Mouse (Mus musculus) urinary bladder, postnatal 36 days (tissue): ENCODE measurements around the gene Isyna1.

Experiments
- DNase-seq, 2 experiments: peaks; one replicate each; pipeline ENCODE4 v3.0.0; 2022; ENCODE audit warnings: low spot score in 2 of 2, mixed read lengths in 1 of 2

The Isyna1 gene

GRCm38 (mm10) chr8:70622220-70622619 lies 28.0 kb downstream of the Isyna1 start:
- DNase-seq: no peak

GRCm38 (mm10) chr8:70625104-70625503 lies 30.9 kb downstream of the Isyna1 start:
- peak in 1 of 2 experiments; percentile 62 for DNase-seq

- DNase-seq: no peak
Measured at GRCm38 (mm10) chr8:70627041-70627440, 32.9 kb downstream of the Isyna1 start.

- no peak for DNase-seq
Measured at GRCm38 (mm10) chr8:70628986-70629490, 34.9 kb downstream of the Isyna1 start.

- DNase-seq: peak; percentile 77 to 83
Measured at GRCm38 (mm10) chr8:70629574-70630531, 35.7 kb downstream of the Isyna1 start.

- DNase-seq: peak in 1 of 2 experiments; percentile 66
Measured at GRCm38 (mm10) chr8:70630532-70631381, 36.6 kb downstream of the Isyna1 start.

- DNase-seq: no peak
Measured at GRCm38 (mm10) chr8:70631436-70631835, 37.3 kb downstream of the Isyna1 start.

GRCm38 (mm10) chr8:70632346-70632892 lies 38.2 kb downstream of the Isyna1 start, which contains the start of gene Gdf15:
Gene Gdf15 (minus strand): TSS chr8:70632456.
- no peak for DNase-seq

GRCm38 (mm10) chr8:70634066-70634465 lies 39.9 kb downstream of the Isyna1 start:
- DNase-seq: peak in 1 of 2 experiments; percentile 66

- no peak for DNase-seq
Measured at GRCm38 (mm10) chr8:70635527-70635926, 41.4 kb downstream of the Isyna1 start.

GRCm38 (mm10) chr8:70636838-70637237 lies 42.7 kb downstream of the Isyna1 start:
- no peak for DNase-seq

- no peak for DNase-seq
Measured at GRCm38 (mm10) chr8:70638752-70639151, 44.6 kb downstream of the Isyna1 start.

GRCm38 (mm10) chr8:70643019-70643418 lies 48.8 kb downstream of the Isyna1 start:
- no peak for DNase-seq

- DNase-seq: no peak
Measured at GRCm38 (mm10) chr8:70644065-70644464, 49.9 kb downstream of the Isyna1 start.

- no peak for DNase-seq
Measured at GRCm38 (mm10) chr8:70645501-70646224, 51.5 kb downstream of the Isyna1 start.

GRCm38 (mm10) chr8:70646369-70646768 lies 52.2 kb downstream of the Isyna1 start:
- DNase-seq: no peak

- no peak for DNase-seq
Measured at GRCm38 (mm10) chr8:70646775-70647174, 52.6 kb downstream of the Isyna1 start.
